Mouse (Mus musculus): ENCODE measurements at regions not wholly inside any gene's neighbourhood (a gene's known extent, or its start where the extent isn't known, plus 50 kb on each side); places are given as distances from the start of the nearest gene placed in this dataset.

GRCm38 (mm10) chr3:62730987-62731386 lies 126.0 kb upstream of the Gpr149 start:
- H3K27ac ChIP-seq (replicated peaks) = no peak overlapping the region
- H3K36me3 ChIP-seq = no peaks in the 10 kb centered on the region
- H3K4me3 ChIP-seq = no peak overlapping the region
- H3K4me2 ChIP-seq = no peak overlapping the region
- no peaks in the 10 kb centered on the region for H3K4me1 ChIP-seq (replicated peaks)
- WGBS = 80% methylated on average over 5 of the region's 5 CpGs
- H3K9me3 ChIP-seq = no peaks in the 10 kb centered on the region
- ATAC-seq (ENCODE audit: low read depth) = no peak
- H3K27me3 ChIP-seq = no peaks in the 10 kb centered on the region
- H3K9ac ChIP-seq = no peak overlapping the region

- H3K9me3 ChIP-seq = no peaks in the 10 kb centered on the region
- no peaks in the 10 kb centered on the region for H3K4me1 ChIP-seq (replicated peaks)
- H3K4me3 ChIP-seq = no peak overlapping the region
- H3K36me3 ChIP-seq = no peaks in the 10 kb centered on the region
- ATAC-seq (ENCODE audit: low read depth) = peak; percentile 43; the same call in 1 of the 2 replicates
- no peaks in the 10 kb centered on the region for H3K27me3 ChIP-seq
- WGBS = 42% methylated on average over 8 of the region's 8 CpGs
- no peak overlapping the region for H3K27ac ChIP-seq (replicated peaks)
- no peak overlapping the region for H3K9ac ChIP-seq
- no peak overlapping the region for H3K4me2 ChIP-seq
Observed at GRCm38 (mm10) chr3:62725947-62726346, 121.0 kb upstream of the Gpr149 start.

DNA sequence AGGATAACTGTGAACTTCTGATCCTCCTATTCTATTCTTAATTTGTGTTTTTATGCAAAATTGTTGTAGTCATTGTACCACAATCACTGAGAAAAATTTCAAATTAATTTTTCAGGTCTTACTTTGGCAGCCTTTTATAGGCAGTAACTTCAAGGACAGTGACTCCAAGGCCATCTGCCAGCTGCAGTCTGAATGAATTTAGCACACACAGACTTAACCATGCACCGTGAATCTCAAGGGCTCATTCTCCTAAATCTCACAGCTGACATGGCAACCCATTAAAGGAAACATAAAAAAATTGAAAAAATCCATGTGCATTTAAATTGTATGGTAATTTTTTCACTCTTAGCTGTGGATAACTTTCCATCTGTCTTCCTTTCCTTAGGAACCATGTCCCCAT lies 111.9 kb upstream of the Gpr149 start:
- ATAC-seq (ENCODE audit: low read depth) = 0 out of 2 replicates have a peak, but pooled peaks have one; percentile 74
- Histone ChIP-seq H3K36me3 (no peaks in the 10 kb centered on the region), H3K4me1 (replicated peaks) (no peaks in the 10 kb centered on the region), H3K4me3 (no peak overlapping the region), H3K27me3 (no peaks in the 10 kb centered on the region), H3K27ac (replicated peaks) (no peak overlapping the region), H3K9me3 (no peaks in the 10 kb centered on the region), H3K9ac (no peak overlapping the region), H3K4me2 (no peak overlapping the region)
- 38% methylated on average over 1 of the region's 1 CpGs for WGBS

- no peaks in the 10 kb centered on the region for H3K27me3 ChIP-seq
- no peaks in the 10 kb centered on the region for H3K9me3 ChIP-seq
- no peak overlapping the region for H3K4me2 ChIP-seq
- H3K27ac ChIP-seq (replicated peaks) = no peak overlapping the region
- no peaks in the 10 kb centered on the region for H3K4me1 ChIP-seq (replicated peaks)
- 69% methylated on average over 5 of the region's 5 CpGs for WGBS
- ATAC-seq (ENCODE audit: low read depth) = no peak
- H3K9ac ChIP-seq = no peak overlapping the region
- no peaks in the 10 kb centered on the region for H3K36me3 ChIP-seq
- H3K4me3 ChIP-seq = no peak overlapping the region
Observed at GRCm38 (mm10) chr3:62715311-62715971, 110.5 kb upstream of the Gpr149 start.

All from neural tube, embryonic 13.5 days (tissue).